Mouse (Mus musculus) kidney, postnatal 36 days (tissue): ENCODE measurements around the gene Wfdc2.

Experiments used
- DNase-seq, 2 experiments: peaks; one replicate each; pipeline ENCODE4 v3.0.0; 2021 to 2022; ENCODE audit warnings: mixed read lengths in 2 of 2

Gene Wfdc2

DNA sequence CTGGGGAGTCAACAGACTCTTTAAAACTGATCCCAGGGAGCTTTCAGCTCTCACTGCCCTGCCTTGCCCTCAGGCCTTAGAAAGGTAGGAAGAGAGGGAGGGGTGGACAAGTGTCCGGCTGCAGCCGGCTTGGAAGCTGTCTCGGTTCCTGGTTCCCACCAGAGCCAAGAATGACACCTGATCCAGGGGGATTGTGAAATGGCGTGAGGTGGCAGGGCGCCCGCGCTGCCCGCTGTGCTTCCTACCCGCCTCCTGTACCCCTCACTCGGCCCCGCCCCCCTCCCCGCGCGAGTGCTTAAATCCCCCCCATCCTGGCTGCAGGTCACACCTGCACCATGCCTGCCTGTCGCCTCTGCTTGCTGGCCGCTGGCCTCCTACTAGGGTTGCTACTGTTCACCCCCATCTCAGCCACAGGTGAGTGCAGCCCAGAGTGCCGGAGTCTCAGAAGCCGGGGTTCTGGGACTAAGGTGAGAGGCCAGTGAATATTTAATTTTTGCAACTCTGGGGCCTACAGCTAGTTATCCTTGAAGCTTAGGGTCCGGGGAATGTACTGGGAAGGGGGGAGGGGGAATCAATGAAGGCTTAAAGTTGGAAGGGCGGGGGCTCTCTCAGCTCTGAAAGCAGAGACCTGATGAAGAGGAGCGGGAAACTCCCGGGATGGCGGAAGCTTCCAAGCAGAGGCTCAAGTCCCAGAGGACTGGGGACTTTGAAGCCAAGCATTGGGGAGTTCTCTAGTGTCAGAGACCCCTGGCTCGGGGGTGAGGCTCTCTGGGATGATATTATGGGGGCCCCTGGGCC, at the start of gene Wfdc2:
Wfdc2 (plus strand) TSS at position 23 of the 798 bp plus-strand sequence.
- peak; percentile 66 to 85 for DNase-seq

DNA sequence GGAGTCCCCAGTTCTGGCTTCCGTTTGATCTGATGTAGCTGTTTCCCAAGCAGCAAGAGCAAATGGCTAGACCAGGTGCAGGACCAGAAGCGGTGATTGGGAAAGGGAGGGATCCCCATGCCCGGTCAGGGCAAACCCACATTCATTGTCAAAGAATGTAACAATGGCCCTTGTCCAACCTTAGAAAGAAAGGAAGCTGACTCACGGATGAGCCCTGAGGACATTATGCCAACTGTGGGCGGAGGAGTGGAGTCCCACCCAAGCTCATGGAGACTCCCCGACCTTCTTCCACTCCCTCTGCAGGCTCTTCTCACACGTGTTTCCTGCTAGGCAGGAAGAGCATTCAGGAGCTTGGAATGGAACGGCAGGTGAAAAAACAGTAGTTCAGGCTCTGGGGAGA, 48.8 kb upstream of the Wfdc2 start:
- peak; percentile 50 to 77 for DNase-seq

DNA sequence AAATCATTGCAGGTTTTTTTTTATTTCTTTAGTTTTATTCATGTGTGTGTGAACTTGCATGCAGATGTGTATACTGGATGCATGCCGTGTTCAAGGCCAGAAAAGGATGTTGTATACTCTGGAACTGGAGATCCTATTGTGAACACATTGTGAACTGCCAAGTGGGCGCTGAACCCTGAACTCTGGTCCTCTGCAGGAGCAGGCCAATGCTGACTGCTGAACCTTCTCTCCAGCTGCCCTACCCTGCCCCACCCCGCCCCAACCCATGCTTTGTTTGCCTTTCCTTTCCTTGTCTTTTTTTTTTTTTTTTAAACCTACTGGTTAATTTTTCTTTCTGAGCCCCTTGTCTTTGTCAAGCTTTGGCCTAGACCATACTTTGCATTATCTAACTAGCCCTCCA, 47.3 kb upstream of the Wfdc2 start:
- peak; percentile 32 to 60 for DNase-seq

DNA sequence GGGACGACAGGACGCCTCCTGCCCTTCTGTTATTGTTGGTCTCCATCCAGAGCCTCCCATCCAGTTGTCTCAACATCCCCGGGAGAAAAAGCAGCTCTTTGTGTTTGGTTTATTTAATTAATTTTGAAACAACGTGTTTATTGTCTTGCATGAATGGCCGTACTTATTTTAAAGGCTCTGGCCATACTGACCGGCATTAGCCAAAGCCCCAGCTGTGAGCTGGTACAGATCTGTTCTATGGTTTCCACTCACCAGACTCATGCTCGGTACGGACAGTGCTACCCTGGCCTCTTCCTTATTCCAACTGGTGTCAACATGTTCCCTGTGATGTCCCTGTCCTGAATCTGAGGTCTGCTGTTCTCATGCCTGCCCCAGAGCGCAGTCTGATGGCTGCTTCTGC, 46.3 kb upstream of the Wfdc2 start:
- DNase-seq, result no peak

DNA sequence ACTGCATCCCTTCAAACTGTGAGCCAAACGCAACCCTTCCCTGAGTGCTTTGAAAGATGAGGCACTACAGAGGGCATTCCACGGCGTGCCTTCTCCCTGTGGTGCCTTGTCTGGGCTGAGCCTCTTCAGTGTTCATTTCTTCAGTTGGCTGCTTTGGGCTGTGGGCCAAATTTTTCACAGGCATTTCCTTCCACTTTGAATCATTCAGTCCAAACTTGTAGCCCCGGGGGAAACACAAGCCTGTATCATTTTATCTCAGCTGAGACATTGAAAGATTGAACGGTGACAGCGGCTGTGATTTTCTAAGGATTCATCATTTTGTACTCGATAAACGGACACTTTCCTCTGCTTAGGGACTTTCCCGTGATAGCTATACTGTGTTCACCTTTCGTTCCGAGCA, 45.6 kb upstream of the Wfdc2 start:
- DNase-seq, result peak in 1 of 2 experiments; percentile 42

DNA sequence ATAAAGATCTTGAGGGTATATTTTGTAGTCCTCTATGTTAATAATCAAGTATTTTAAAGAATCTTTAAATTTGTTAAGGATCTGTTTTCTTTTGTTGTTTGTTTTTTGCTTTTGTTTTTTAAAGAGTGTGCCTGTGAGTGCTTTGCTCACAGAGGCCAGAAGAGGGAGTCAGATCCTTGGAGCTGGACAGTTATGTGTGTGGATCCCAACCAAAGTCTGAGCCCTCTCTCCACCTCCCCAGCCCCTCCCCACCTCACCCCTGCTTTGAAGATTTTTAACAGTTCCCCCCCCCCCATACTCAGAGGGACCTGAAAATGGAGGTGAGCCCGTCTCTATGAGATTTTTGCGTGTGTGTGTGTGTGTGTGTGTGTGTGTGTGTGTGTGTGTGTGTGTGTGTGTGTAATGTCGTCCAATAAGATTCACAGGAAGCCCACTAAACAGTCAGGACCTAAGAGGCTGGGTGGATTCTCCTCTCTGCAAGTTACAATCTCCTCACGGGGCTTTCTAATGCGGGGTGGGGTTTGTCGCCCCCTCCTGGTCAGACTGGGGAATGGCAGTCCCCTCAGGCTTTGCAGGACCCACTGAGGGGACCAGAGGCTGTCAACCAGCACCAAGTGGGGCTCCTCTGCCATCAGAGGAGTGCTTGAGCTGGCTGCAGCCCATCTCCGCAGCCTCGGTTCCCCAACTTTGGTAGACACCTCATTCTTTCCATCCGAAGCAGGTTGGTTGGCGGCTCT, 44.6 kb upstream of the Wfdc2 start:
- peak; percentile 63 to 69 for DNase-seq

DNA sequence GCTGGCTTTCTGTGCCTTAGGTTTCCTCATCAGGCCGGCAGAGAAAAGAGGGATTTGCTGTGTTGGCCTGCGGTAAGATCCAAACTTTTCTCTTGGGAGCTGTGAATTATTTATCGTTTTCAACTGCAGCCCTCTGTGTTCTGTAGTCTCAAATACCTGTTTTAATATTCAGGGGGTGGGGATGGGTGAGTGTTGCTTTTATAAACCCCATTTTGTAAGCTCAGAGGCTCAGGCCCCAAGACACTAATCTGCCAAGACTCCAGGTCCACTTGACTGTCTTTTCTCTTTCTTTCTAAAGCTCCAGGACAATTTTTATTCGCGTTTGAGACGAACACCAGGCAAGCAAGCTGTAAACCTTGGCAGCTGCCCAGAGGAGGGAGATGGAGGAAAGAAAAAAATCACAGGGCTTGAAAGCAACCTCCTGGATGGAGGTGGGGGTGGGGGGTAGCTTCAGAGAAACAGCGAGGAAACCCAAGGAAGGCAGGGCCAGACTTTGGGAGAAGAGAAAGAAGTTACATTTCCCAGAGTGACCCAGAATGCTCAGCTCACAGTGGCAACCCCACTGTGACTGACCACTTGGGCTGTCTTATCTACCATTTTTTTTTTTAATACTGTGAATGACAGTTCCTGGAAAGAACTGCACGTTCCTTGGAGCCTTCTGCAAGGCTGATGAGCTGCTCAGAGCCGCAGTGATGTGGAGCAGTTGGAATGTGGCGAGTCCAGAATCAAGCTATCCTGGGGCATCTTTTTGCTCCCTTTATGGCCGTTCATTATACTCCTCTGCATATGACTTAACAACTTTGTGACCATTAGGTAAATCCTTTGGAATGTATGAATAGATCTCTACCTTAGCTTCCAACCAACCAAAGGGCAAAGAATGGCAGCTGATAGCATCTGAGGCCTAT, 43.7 kb upstream of the Wfdc2 start:
- DNase-seq, result no peak

DNA sequence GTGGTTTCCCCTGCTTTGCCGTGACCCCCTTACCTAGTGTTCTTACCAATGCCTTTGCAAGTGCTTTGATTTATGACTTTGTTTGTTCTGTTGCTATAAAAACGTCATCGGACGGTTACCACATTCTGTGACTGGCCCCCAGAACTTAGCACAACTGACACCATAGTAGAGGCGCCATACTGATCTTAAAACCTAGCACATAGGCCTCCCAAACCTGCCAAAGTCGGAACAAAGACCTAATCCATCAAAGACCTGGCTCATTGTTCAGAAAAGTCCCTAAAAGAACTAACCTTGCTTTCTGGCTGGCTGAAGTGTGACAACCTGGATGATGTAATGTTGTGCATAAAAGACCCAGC, 43.1 kb upstream of the Wfdc2 start:
- DNase-seq, result no peak

DNA sequence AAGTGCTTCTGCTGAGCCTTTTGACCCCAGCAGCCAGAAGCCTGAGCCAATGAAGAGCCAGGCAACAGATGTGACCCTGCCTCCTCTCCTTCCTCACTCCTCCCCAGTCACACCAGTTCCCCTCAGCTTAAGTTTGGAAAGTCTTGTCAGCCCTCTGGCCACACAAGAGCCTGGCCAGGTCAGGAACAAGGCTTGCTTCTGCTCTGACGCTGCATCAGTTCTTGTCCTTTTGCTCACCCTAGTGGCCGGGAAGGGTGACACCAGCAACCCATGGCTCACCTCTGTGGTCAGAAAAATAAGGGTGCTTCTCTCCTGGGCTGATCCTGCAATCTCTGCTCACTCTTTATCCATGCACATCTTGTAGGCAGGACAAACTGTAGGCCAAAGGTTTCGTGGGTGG, 41.4 kb upstream of the Wfdc2 start:
- peak; percentile 75 to 79 for DNase-seq

DNA sequence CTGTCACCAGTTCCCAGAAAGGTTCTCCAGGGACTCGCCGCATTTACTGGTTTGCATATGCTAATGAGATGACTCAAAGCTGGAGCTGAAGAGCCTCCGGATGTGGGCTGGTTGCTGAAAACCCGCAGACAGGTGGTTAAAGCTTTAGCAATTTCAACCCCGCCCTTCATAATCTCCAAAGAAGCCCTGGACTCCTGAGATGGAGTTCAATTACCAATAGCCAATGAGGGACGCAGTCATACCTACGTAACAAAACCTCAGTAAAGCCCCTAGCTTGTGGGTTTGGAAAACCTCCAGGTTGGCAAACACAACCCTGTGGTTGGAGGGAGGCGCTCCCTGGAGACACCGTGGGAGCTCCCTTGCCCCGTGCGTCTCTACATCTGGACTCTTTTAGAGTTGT, 40.4 kb upstream of the Wfdc2 start:
- no peak for DNase-seq

DNA sequence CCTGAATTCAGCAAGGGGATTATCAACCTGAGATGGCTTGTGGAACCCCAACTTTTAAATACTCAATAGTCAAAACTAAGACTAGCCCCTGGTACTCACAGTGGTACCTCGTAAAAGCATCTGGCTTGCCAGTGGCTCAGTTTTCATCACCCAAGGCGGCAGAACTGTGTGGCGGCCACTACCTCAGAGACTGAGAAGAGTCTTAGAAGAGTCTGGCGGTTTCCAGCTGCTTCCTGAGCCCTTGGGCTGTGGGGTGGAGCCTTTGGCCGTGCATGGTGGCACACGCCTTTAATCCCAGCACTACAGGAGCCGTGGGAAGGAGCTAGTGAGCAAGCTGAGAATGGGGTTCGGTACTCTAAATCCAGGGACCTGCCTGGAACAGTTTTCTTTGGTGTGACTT, 39.9 kb upstream of the Wfdc2 start:
- no peak for DNase-seq

DNA sequence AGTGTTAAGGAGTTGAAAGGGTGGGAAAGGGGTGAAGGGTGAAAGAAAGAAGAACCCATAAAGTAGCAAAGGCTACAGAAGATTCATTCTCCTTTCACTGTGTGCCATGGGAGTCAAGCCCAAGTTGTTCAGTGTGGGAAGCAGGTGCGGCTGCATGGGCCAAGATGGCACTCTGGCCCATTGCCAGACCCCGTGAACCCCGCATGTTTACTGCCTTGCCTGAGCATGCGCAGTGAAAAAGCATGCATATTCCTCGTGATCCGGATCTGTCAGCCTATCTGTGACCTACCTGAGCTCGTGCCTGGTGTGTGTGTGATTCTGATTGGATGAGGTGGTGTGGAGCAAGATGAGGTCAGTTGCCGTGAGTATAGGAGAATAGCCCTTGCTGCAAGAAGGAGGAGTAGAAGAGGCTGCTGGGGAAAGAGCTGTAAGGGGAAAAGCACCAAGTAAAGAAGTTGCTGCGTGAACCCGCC, 38.9 kb upstream of the Wfdc2 start:
- DNase-seq, result peak in 1 of 2 experiments; percentile 15

DNA sequence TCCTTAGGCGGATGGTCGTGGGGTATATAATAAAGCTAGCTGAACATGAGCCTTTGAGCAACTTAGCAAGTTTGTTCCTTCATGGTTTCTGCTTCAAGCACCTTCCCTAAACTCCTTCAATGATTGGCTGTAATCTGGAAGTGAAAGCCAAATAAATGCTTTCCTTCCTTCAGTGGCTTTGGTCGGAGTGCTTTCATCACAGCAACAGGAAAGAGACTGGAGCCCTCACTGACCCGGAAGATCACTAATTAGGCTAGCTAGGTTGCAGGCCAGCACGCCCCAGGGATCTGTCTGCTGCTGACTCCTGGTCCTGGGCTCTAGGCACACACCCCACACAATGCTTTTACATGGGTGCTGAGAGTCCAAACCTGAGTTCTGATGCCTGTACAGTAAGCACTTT, 33.7 kb upstream of the Wfdc2 start:
- no peak for DNase-seq

DNA sequence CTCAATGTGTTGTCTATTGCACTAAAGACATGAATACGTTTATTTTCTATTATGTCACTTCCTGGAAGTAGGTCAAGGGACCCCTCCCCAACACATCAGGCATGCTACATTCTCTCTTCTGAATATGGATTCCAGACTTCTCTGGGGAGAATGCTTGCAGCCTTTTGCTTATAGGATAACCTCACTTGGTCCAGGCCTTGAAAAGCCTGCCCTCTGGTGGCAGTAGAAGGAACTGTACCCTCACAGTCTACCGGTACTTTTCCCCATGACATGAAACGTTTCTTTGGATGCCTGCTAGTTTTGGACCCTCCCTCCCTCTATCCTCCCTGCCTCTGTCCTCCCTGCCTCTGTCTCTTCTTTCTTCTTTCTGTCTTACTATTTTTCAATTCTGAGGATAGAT, 31.0 kb upstream of the Wfdc2 start:
- peak; percentile 68 to 88 for DNase-seq

DNA sequence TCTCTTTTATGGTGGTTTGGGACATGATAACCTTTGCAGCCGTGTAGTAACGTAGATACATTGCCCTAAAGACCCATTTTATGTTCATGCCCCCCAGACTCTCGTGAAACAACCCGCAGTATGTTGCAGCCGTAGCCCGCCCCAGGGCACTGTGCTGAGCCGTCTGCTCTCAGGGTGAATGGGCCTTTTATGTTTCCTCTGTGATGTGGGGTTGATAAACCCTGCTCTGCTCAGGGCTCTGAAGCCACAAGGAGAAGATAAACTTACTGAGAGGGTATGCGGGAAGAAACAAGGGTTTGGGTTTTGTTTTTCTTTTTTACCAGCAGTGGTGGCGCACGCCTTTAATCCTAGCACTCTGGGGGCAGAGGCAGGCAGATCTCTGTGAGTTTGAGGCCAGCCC, 27.9 kb upstream of the Wfdc2 start:
- DNase-seq, result no peak

DNA sequence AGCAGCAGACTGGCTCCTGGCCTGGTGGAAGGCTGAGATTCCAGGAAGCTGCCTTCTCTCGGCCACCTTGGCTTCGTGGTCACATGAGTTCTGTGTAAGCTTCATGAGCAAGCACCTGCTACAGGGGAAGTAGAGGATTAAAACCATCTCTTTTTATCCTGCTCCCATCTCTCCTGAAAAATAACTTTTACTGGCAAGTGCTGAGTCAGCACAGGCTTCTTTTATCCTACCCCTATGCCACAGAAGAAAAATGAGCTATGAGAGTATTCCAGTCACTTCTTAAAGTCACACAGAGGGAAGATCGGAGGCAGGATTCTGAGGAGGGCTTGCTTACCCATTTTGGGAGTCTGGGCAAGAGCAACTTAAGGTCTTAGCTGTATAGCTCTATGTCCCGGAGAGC, 25.2 kb upstream of the Wfdc2 start:
- no peak for DNase-seq

DNA sequence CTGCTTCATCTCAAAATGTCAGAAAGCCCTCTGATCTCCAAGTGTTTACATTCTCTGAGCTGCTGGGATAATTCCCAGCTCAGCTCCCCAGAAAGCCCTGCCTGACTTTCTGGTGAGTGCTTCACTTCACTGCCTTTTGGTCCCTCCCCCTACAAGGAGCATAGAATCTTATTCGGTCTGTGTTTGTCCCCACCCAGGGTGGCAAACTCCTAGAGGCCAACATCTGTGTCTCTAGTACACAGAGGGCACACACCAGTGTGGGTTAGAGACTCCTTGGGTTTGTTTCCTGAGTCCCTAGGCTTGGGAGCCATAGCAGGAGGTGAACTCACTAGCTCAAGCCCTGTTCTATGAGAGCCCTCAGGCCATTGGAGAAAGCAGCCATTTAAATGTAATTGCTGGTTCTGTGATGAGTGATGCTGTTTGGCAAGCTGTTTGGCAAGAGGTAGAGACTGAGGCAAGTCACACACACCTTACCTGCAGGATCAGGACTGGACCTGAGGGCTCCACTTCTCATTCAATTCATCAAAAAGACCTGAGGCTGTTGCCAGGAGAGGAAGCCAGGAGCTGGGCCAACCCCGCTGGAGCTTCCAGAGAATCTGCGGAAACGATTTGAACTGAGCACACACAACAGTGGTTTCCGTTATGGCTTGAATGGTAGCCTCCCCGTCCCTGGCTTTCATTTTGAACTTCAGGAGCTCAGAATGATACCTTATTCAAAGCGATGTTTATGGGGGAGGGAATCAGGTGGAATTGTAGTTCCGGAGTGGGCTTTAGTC, 21.4 kb upstream of the Wfdc2 start:
- peak; percentile 31 for DNase-seq

DNA sequence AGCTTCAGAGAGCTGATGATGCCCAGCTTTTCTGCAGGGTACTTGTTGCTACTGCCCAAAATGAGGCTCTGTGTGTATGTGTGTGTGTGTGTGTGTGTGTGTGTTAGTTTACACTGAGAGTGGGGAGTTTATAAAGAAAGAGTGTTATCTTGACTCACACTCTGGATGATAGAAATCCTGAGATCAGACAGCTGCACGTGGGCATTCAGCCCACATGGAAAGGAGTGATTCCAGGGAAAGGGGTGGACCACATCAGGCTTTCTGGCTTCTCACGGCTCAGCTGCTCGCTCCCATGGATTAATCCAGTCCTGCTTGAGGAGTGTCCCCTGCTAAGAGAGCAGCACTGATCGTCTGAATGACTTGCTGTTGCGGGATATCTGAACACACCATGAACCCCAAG, 20.1 kb upstream of the Wfdc2 start:
- no peak for DNase-seq

DNA sequence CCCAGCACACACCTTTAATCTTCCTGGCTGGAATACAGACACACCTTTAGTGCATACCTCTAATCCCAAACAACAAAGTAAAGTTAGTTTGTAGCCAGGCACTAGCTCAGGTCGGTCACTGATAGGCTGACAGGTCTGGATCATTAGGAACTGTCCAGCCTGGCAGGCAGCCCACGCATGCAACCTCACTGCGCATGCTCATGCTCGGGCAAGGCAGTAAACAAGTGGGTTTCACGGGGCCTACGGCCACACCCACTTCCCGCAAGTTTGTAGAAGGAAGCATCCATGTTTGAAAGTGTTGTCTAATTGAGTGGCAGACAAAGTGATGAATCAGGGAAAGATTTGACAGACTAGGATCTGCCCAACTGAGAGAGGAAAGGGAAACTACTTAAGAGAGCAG, 19.6 kb upstream of the Wfdc2 start:
- DNase-seq, result peak in 1 of 2 experiments; percentile 26

DNA sequence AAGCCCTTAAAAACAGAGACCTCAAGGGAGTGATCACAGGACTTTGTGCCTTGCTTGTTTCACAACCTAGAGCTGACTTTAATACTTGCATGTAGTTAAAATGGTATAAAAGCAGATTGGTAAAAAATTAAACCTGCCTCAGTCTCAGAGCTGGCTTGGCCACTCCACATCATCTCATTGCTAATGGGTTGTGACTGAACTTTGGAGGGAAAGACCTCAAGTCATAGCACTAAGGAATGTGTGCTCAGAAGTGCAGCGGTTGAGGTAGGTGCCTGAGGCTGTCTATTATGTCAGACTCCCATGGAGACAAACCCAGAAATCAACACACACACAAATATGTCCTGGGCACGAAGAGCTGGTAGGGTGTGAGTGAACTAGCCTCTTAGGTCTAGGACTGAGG, 18.5 kb upstream of the Wfdc2 start:
- DNase-seq, result peak; percentile 41 to 80

DNA sequence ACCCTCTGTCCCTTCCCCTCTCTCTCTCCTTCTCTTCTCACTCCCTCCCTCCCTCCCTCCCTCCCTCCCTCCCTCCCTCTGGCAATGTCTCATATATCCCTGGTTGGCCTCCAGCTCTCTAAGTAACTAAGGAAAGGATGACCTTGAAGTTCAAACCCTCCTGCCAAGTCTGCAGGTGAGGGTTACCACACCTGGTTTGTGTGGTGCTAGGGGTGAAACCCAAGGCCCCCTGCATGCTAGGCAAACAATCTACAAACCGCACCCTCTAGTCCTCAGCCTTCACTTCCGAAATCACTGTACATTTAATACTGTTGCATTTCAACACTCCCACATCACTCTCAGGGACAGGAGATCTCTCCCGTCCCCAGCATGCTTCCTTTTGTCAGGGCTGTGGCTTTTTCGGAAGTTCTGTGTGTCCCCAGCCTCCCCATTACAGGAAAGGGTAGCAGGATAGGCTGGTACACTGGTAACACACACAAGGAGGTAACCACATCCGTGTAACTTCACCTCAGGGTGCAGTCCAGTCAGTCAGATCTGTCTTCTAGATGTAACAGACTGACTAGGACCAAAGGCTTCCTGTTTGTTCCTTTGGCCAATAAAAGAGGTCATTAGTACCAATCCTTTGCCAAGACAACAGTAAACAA, 17.6 kb upstream of the Wfdc2 start:
- DNase-seq, result no peak

DNA sequence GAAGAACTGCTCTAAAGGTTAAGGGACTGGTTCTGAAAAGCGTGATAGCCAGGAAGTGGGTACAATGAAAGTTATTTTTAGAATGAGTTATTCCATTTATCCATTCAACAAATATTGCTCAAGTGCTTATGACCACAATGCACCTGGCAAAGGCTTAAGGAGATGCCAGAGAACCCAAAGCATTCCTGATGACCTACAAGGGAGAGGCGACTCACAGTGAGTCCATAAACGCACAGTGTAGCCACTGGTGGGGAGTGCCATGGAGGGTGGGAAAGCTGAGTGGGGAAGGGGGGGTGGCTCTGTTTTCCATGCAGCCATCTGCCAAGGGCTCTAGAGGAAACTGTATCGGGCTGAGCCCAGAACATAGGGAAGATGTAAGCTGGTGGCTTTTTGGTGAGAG, 12.9 kb upstream of the Wfdc2 start:
- no peak for DNase-seq
